Mouse (Mus musculus) layer of hippocampus, adult 2 months (tissue): Measurements from ENCODE around the gene Gm14525. TPM values are rescaled to one million over a fixed set of nuclear protein-coding genes. Genes with fewer than 3 reads are reported as not detected.
"Not testable (repeated sequence)": the region's sequence is repeated elsewhere in the genome, so short reads cannot be mapped to it uniquely, and the experiment has no call there.

Source experiments
- DNase-seq, 2 experiments: peaks; one replicate each; pipeline ENCODE4 v3.0.0; 2022; ENCODE audit warnings: low spot score in 2 of 2
- H3K27ac ChIP-seq: fragments of 200-600 bp; 2 replicates; pipeline ENCODE4 v1.8.1; 2022
- H3K4me3 ChIP-seq: fragments of 200-600 bp; 2 replicates; pipeline ENCODE4 v1.8.1; 2022; ENCODE audit warnings: mild to moderate bottlenecking
- long read RNA-seq, 2 experiments: library from polyadenylated mRNA; stranded (forward); transcript quantifications; one replicate each; pipeline ENCODE4 v2.0.0; 2021; ENCODE audit warnings: borderline mapping rate in 2 of 2
- total RNA-seq, 2 experiments: library from RNA; stranded (reverse); gene quantifications; 2 replicates each; pipeline ENCODE4 v1.2.3; 2021

Gene Gm14525
- not detected for total RNA-seq
- long read RNA-seq, experiment 1: 0 reads
- long read RNA-seq, experiment 2: 0 reads

DNA sequence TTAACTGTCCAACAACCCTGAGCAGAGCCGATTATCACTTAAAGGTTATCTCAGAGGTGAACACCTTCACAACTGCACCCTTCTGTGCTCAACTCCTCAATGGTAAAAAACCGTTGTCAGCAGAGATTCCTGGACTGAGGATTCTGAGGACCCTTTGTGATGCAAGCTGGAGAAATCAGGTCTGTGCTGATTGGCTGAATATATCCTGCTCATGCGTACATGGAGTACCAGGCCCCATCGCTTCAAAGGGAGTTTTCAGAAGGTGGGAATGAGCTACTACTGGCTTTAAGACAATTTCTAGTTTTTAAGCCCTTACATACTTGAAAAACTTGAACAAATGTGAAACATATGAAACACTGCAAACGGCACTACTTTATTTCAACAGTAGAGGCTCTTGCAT, at the start of gene Gm14525:
Gene Gm14525 (minus strand): TSS at position 101 of the 400 bp plus-strand sequence.
- H3K27ac ChIP-seq, H3K4me3 ChIP-seq, DNase-seq: not testable (repeated sequence)

Other genes with a start within 250 kb of the Gm14525 start
- not detected for gene Slx, start 157.1 kb downstream of the Gm14525 start, total RNA-seq
- not detected for gene Gm6121, start 233.1 kb upstream of the Gm14525 start, total RNA-seq